Mouse (Mus musculus): ENCODE data around the gene Pecam1. TPM values are rescaled to one million over a fixed set of nuclear protein-coding genes. Genes with fewer than 3 reads are reported as not detected.
A peak's percentile ranks its signal among the peaks of the same experiment; 100 is the strongest.

Pecam1 gene
- polyA plus RNA-seq, 1 experiment from 2014 or later, result 22.3 TPM

DNA sequence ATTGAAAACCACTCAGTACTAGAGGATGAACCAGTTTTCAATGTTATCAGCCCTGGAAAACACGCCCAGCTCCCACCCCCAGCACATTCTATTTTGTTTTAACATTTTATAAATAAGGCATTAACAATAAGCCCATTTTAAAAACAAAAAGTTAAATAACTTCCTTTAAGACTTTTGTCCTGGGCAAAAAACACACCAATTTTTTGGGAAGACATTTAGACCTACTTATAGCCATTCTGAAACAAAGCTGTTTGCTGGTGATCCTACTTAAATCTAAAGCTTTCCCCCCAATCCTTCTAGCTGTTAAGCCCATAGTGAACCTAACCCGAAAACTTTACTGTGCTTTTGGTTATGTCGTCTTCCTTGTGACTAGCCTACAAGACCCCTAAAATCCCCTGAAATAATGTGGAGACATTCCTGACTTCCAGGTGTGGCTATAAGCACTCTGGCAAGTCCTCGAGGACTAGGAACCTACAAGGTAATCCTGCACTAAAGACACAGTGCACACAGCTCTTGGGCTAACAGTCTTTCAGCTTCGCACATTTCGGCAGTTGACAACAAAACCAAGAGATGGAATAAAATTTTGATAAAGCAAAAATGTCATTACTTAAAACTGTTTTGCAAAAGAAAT is 30.3 kb upstream of the Pecam1 start:
- peaks cover 52% of the 10 kb centered on the region for H3K36me3 ChIP-seq
- H3K27me3 ChIP-seq, result no peaks in the 10 kb centered on the region
- no peak for ATAC-seq (ENCODE audit: low FRiP score)
- 0 out of 2 replicates have a peak overlapping the region, but pooled peaks have one; percentile 97 for H3K27ac ChIP-seq
- H3K4me2 ChIP-seq (replicated peaks), result no peak overlapping the region; the same call in 1 of the 2 replicates
- H3K4me3 ChIP-seq, result no peak overlapping the region
- 88% methylated on average over 6 of the region's 6 CpGs for WGBS
- peaks cover 11% of the 10 kb centered on the region for H3K4me1 ChIP-seq
- no peaks in the 10 kb centered on the region for H3K9me3 ChIP-seq (replicated peaks)
- no peak overlapping the region for H3K9ac ChIP-seq

DNA sequence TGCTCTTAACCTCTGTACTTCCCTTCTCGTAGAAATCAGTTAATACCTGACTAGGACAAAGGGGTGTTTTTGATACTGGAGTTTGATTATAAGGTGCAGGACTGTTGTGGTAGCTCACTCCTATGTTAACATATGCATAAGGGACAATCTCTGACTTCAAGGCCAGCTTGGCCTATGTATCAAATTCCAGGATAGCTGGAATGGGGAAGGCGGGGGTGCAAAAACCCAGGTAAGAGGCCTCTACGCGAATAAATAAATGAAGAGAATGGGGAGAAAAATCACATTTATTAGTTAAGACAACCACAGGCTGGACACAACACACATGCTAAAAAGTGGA is 29.6 kb upstream of the Pecam1 start:
- no peak for ATAC-seq (ENCODE audit: low FRiP score)
- Histone ChIP-seq H3K4me3 (no peak overlapping the region; the same call in 1 of the 2 replicates), H3K4me2 (replicated peaks) (peak overlapping the region; percentile 85; the same call in 1 of the 2 replicates)

GRCm38 (mm10) chr11:106779388-106780088 is 29.1 kb upstream of the Pecam1 start, which contains the start of gene Polg2:
Gene Polg2, minus strand, starts transcription at chr11:106779537.
- ATAC-seq (ENCODE audit: low FRiP score), result peak; percentile 99
- WGBS, result 2% methylated on average over 30 of the region's 30 CpGs
- Histone ChIP-seq H3K4me1 (peaks cover 7% of the 10 kb centered on the region; the same call in 1 of the 2 replicates), H3K9me3 (replicated peaks) (no peaks in the 10 kb centered on the region), H3K4me2 (replicated peaks) (peak within 1 kb of the TSS; percentile 85), H3K9ac (peak within 1 kb of the TSS; percentile 92), H3K36me3 (peaks cover 53% of the 10 kb centered on the region), H3K27me3 (no peaks in the 10 kb centered on the region), H3K4me3 (peak within 1 kb of the TSS; percentile 80), H3K27ac (peak within 1 kb of the TSS; percentile 97)

More for the DNA sequence above, 29.6 kb upstream of the Pecam1 start:
- Histone ChIP-seq H3K4me1 (peaks cover 7% of the 10 kb centered on the region; the same call in 1 of the 2 replicates), H3K27ac (peak overlapping the region; percentile 97), H3K9ac (no peak overlapping the region), H3K36me3 (peaks cover 52% of the 10 kb centered on the region), H3K9me3 (replicated peaks) (no peaks in the 10 kb centered on the region), H3K27me3 (no peaks in the 10 kb centered on the region)
- 71% methylated on average over 4 of the region's 4 CpGs for WGBS

GRCm38 (mm10) chr11:106778589-106779387 is 28.4 kb upstream of the Pecam1 start:
- H3K27me3 ChIP-seq, result no peaks in the 10 kb centered on the region
- H3K9ac ChIP-seq, result peak overlapping the region; percentile 92
- H3K27ac ChIP-seq, result peak overlapping the region; percentile 97
- no peaks in the 10 kb centered on the region for H3K9me3 ChIP-seq (replicated peaks)
- 3% methylated on average over 39 of the region's 39 CpGs for WGBS
- no peak; the same call in none of the 2 replicates for ATAC-seq (ENCODE audit: low FRiP score)
- peak overlapping the region; percentile 85 for H3K4me2 ChIP-seq (replicated peaks)
- peaks cover 7% of the 10 kb centered on the region; the same call in 1 of the 2 replicates for H3K4me1 ChIP-seq
- H3K4me3 ChIP-seq, result peak overlapping the region; percentile 80
- peaks cover 52% of the 10 kb centered on the region for H3K36me3 ChIP-seq

- Histone ChIP-seq H3K4me1 (peaks cover 5% of the 10 kb centered on the region; the same call in 1 of the 2 replicates), H3K4me2 (replicated peaks) (no peak overlapping the region), H3K4me3 (no peak overlapping the region), H3K36me3 (peaks cover 52% of the 10 kb centered on the region), H3K27ac (no peak overlapping the region), H3K9me3 (replicated peaks) (no peaks in the 10 kb centered on the region), H3K27me3 (no peaks in the 10 kb centered on the region), H3K9ac (no peak overlapping the region)
- 90% methylated on average over 7 of the region's 7 CpGs for WGBS
- no peak for ATAC-seq (ENCODE audit: low FRiP score)
Observed at GRCm38 (mm10) chr11:106778132-106778531, 27.7 kb upstream of the Pecam1 start.

- Histone ChIP-seq H3K9ac (no peak overlapping the region), H3K9me3 (replicated peaks) (no peaks in the 10 kb centered on the region), H3K4me2 (replicated peaks) (no peak overlapping the region), H3K4me1 (peaks cover 5% of the 10 kb centered on the region; the same call in 1 of the 2 replicates), H3K4me3 (no peak overlapping the region), H3K27ac (no peak overlapping the region), H3K36me3 (peaks cover 53% of the 10 kb centered on the region), H3K27me3 (no peaks in the 10 kb centered on the region)
- WGBS, result 97% methylated on average over 3 of the region's 3 CpGs
- no peak for ATAC-seq (ENCODE audit: low FRiP score)
Observed at GRCm38 (mm10) chr11:106777395-106777794, 27.0 kb upstream of the Pecam1 start.

GRCm38 (mm10) chr11:106776960-106777359 is 26.5 kb upstream of the Pecam1 start:
- no peak overlapping the region for H3K4me2 ChIP-seq (replicated peaks)
- no peak overlapping the region for H3K27ac ChIP-seq
- no peaks in the 10 kb centered on the region for H3K27me3 ChIP-seq
- no peak overlapping the region for H3K4me3 ChIP-seq
- no peak overlapping the region for H3K9ac ChIP-seq
- ATAC-seq (ENCODE audit: low FRiP score), result no peak
- no peaks in the 10 kb centered on the region for H3K9me3 ChIP-seq (replicated peaks)
- peaks cover 53% of the 10 kb centered on the region for H3K36me3 ChIP-seq
- peaks cover 5% of the 10 kb centered on the region; the same call in 1 of the 2 replicates for H3K4me1 ChIP-seq
- WGBS, result 96% methylated on average over 4 of the region's 4 CpGs

DNA sequence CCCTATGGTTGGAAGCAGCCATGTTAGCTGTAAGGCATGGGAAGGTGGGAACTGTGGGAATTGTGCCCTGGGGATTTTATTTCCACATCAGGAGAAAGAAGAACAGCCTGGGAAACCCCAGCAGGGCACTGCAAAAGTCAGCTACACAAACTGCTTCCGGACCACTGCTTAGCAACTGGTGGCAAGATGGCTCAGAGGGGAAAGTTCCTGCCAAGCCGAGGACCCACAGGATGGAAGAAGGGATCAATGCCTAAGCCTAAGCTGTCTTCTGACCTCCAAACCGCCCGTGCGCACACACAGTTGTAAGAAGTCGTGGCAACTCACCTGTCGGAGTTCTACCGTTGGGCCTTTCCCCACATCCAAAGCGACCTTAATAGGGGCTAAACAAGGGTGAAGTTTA is 22.6 kb upstream of the Pecam1 start:
- WGBS, result 89% methylated on average over 9 of the region's 9 CpGs
- no peaks in the 10 kb centered on the region for H3K27me3 ChIP-seq
- no peak overlapping the region for H3K9ac ChIP-seq
- no peaks in the 10 kb centered on the region for H3K4me1 ChIP-seq
- no peak overlapping the region for H3K4me3 ChIP-seq
- H3K9me3 ChIP-seq (replicated peaks), result peaks cover 2% of the 10 kb centered on the region; the same call in 1 of the 2 replicates
- ATAC-seq (ENCODE audit: low FRiP score), result no peak
- H3K4me2 ChIP-seq (replicated peaks), result no peak overlapping the region
- H3K36me3 ChIP-seq, result peaks cover 66% of the 10 kb centered on the region
- no peak overlapping the region for H3K27ac ChIP-seq

DNA sequence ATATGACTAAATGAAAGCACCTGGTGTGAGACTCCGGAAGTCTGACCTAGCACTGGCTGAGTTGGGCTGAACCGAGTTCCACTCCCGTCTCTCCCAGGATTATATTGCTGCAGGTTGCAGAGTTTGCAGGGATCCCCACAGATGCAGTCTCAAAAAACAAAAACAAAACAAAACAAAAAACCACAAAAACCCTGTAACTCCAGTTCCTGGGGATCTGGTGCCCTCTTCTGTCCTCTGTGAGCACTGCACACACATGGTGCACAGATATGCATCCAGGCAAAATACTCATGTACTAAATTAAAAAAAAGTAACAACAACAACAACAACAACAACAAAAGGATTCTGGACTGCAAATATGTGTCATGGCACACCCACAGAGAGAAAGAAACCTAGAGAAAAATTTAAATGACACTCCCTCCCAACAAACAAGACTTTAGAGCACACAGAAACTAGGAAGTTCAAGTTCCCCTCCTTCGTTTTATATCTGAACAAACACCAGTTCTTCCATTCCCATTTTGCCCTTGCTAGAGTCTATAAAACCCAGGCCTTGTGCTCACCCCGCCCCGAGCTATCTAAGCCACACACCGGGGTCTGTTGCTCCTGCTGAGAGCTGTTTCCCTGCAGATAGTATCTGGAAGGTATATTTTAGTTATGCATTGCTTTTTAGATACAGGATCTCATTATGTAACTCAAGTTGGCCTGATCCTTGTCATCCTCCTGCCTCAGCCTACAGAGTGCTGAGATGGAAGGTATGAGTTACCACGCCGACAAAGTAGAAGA is 20.0 kb upstream of the Pecam1 start:
- 99% methylated on average over 9 of the region's 9 CpGs for WGBS
- peaks cover 82% of the 10 kb centered on the region for H3K36me3 ChIP-seq
- no peak overlapping the region for H3K4me2 ChIP-seq (replicated peaks)
- H3K9me3 ChIP-seq (replicated peaks), result peaks cover 9% of the 10 kb centered on the region; the same call in 1 of the 2 replicates
- no peak overlapping the region for H3K9ac ChIP-seq
- H3K27ac ChIP-seq, result no peak overlapping the region
- H3K27me3 ChIP-seq, result no peaks in the 10 kb centered on the region
- ATAC-seq (ENCODE audit: low FRiP score), result no peak
- no peaks in the 10 kb centered on the region for H3K4me1 ChIP-seq
- H3K4me3 ChIP-seq, result no peak overlapping the region

- H3K4me1 ChIP-seq, result peaks cover 6% of the 10 kb centered on the region
- no peak overlapping the region for H3K4me3 ChIP-seq
- no peak for ATAC-seq (ENCODE audit: low FRiP score)
- H3K27me3 ChIP-seq, result no peaks in the 10 kb centered on the region
- 97% methylated on average over 4 of the region's 4 CpGs for WGBS
- no peak overlapping the region for H3K4me2 ChIP-seq (replicated peaks)
- no peak overlapping the region for H3K9ac ChIP-seq
- H3K27ac ChIP-seq, result no peak overlapping the region
- peaks cover 9% of the 10 kb centered on the region; the same call in 1 of the 2 replicates for H3K9me3 ChIP-seq (replicated peaks)
- peaks cover 54% of the 10 kb centered on the region for H3K36me3 ChIP-seq
Observed at GRCm38 (mm10) chr11:106767516-106767915, 17.1 kb upstream of the Pecam1 start.

- ATAC-seq (ENCODE audit: low FRiP score), result no peak
- 91% methylated on average over 4 of the region's 4 CpGs for WGBS
- H3K4me1 ChIP-seq, result peaks cover 12% of the 10 kb centered on the region
- peaks cover 9% of the 10 kb centered on the region; the same call in 1 of the 2 replicates for H3K9me3 ChIP-seq (replicated peaks)
- H3K9ac ChIP-seq, result no peak overlapping the region
- peaks cover 48% of the 10 kb centered on the region for H3K36me3 ChIP-seq
- H3K27me3 ChIP-seq, result no peaks in the 10 kb centered on the region
- no peak overlapping the region for H3K4me2 ChIP-seq (replicated peaks)
- H3K4me3 ChIP-seq, result no peak overlapping the region
- H3K27ac ChIP-seq, result no peak overlapping the region
Observed at GRCm38 (mm10) chr11:106766611-106767162, 16.3 kb upstream of the Pecam1 start.
